Comparison of ENCODE assay signal across 11 mouse cellular contexts in genomic region chr10:69803135-69803756, GRCm38 (mm10).
DNase-seq lines count a peak whose midpoint lies in the region; ATAC-seq and TF ChIP-seq lines count a peak whose summit lies in the region.
"Had no signal": no experiment of that assay in that cellular context is flagged by ENCODE, and none has a peak within 500 bp of the region (broad histone marks: within the 10 kb centered on the region; RNA-seq: fewer than 3 reads in every experiment).

No protein-coding gene starts in this region.

- WGBS in forebrain, embryonic 13.5 days, result 66% methylated on average over 14 of the region's 14 CpGs
- WGBS in forebrain, embryonic 10.5 days, result 91% methylated on average over 14 of the region's 14 CpGs
- WGBS in limb, embryonic 14.5 days, result 78% methylated on average over 14 of the region's 14 CpGs

- H3K4me1 ChIP-seq in forebrain, embryonic 13.5 days, result peaks cover 17% of the 10 kb centered on the region
- H3K4me1 ChIP-seq in forebrain, embryonic 10.5 days, result peaks cover 7% of the 10 kb centered on the region; the same call in 1 of the 2 replicates
- no peaks in the 10 kb centered on the region for H3K4me1 ChIP-seq in limb, embryonic 14.5 days (ENCODE audit: control insufficient read depth, insufficient read depth, low read length)

- peak overlapping the region; percentile 65 for H3K27ac ChIP-seq in forebrain, embryonic 13.5 days
- no peak overlapping the region for H3K27ac ChIP-seq in forebrain, embryonic 10.5 days
- no peak overlapping the region for H3K27ac ChIP-seq in limb, embryonic 14.5 days (replicated peaks; ENCODE audit: low read depth, low read length)
- H3K27ac ChIP-seq: kidney, postnatal 0 days; macrophage had no signal

- H3K9me3 ChIP-seq in forebrain, embryonic 13.5 days (replicated peaks), result no peaks in the 10 kb centered on the region
- no peaks in the 10 kb centered on the region for H3K9me3 ChIP-seq in forebrain, embryonic 10.5 days
- no peaks in the 10 kb centered on the region for H3K9me3 ChIP-seq in limb, embryonic 14.5 days (ENCODE audit: control insufficient read depth, low read length)

- no peak overlapping the region for H3K4me2 ChIP-seq in forebrain, embryonic 13.5 days
- H3K4me2 ChIP-seq in limb, embryonic 14.5 days (replicated peaks; ENCODE audit: low read depth, low read length, severe bottlenecking), result no peak overlapping the region

- no peak overlapping the region for H3K4me3 ChIP-seq in forebrain, embryonic 13.5 days
- no peak overlapping the region for H3K4me3 ChIP-seq in forebrain, embryonic 10.5 days
- no peak overlapping the region for H3K4me3 ChIP-seq in limb, embryonic 14.5 days (replicated peaks; ENCODE audit: low read length)
- H3K4me3 ChIP-seq: erythroblast, embryonic 14.5 days had no signal

- peak; percentile 85 for ATAC-seq in forebrain, embryonic 13.5 days
- 0 out of 2 replicates have a peak, but pooled peaks have one; percentile 55 for ATAC-seq in limb, embryonic 14.5 days (ENCODE audit: low FRiP score, low read depth)

- DNase-seq in forebrain, embryonic 10.5 days (ENCODE audit: extremely low spot score, low spot score), result no peak
- peak; percentile 35 to 50 for DNase-seq in frontal cortex, postnatal 25 days (ENCODE audit: low spot score in 2 of 2)
- peak; percentile 74 for DNase-seq in limb, embryonic 14.5 days (ENCODE audit: low spot score)
- peak; percentile 45 for DNase-seq in right cerebral cortex, postnatal 14 days
- DNase-seq in thymus, postnatal 4 days, result no peak
- no peak for DNase-seq in adipocyte (ENCODE audit: low spot score)
- no peak for DNase-seq in spleen, postnatal 4 days (ENCODE audit: low spot score in 2 of 2)

- no peak for TF ChIP-seq POLR2A in limb, embryonic 14.5 days (IDR thresholded peaks at IDR 0.05; ENCODE audit: borderline replicate concordance, extremely low read depth, insufficient read depth, insufficient read length)

- no peaks in the 10 kb centered on the region for H3K27me3 ChIP-seq in forebrain, embryonic 13.5 days
- no peaks in the 10 kb centered on the region for H3K27me3 ChIP-seq in forebrain, embryonic 10.5 days (ENCODE audit: poor library complexity, severe bottlenecking)
- no peaks in the 10 kb centered on the region for H3K27me3 ChIP-seq in limb, embryonic 14.5 days (ENCODE audit: control insufficient read depth, insufficient read depth, low read length)

- H3K9ac ChIP-seq in forebrain, embryonic 13.5 days, result no peak overlapping the region
- no peak overlapping the region for H3K9ac ChIP-seq in limb, embryonic 14.5 days (ENCODE audit: low read depth, low read length, severe bottlenecking)

- H3K36me3 ChIP-seq in forebrain, embryonic 13.5 days (ENCODE audit: poor library complexity, severe bottlenecking), result no peaks in the 10 kb centered on the region
- H3K36me3 ChIP-seq in forebrain, embryonic 10.5 days (replicated peaks), result no peaks in the 10 kb centered on the region
- H3K36me3 ChIP-seq in limb, embryonic 14.5 days (ENCODE audit: control insufficient read depth, insufficient read depth, low read length), result no peaks in the 10 kb centered on the region

Comparison
In these comparisons a context has a peak if more than half of its experiments do, and no peak if none do; other contexts are left out.
1. DNase-seq: peak in frontal cortex, postnatal 25 days (2 of 2), limb, embryonic 14.5 days (single experiment) and right cerebral cortex, postnatal 14 days (single experiment); none in forebrain, embryonic 10.5 days (single experiment), thymus, postnatal 4 days (single experiment), adipocyte (single experiment) and spleen, postnatal 4 days (0 of 2).